Mouse (Mus musculus) CD4-positive helper T cell, adult 2 months (primary cell): ENCODE results near the gene Hs3st6.

Source experiments
- DNase-seq: peaks from one replicate; pipeline ENCODE4 v3.0.0-alpha.2; 2012; ENCODE audit warnings: low read depth, missing footprints, low spot score

Hs3st6 gene

GRCm38 (mm10) chr17:24728184-24728583 is 24.6 kb upstream of the Hs3st6 start:
- no peak for DNase-seq

GRCm38 (mm10) chr17:24729067-24729466 is 23.7 kb upstream of the Hs3st6 start:
- no peak for DNase-seq

DNA sequence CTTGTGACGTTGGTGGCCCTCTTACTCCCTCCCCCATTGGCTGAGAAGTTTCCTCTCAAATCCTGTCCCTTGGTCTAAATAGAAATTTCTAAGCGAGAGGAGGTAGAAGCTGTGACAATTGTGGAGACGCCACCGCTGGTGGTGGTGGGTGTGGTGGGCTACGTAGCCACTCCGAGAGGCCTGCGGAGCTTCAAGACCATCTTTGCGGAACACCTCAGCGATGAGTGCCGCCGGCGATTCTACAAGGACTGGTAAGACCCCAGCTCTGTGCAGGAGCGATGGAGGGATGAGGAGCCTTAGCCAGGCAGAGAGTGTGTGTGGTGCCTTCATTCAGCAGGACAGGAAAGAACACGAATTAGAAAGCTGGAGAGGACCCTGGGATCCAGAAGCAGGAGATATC is 22.0 kb upstream of the Hs3st6 start:
- no peak for DNase-seq

- no peak for DNase-seq
Observed at GRCm38 (mm10) chr17:24732233-24732935, 20.4 kb upstream of the Hs3st6 start.

DNA sequence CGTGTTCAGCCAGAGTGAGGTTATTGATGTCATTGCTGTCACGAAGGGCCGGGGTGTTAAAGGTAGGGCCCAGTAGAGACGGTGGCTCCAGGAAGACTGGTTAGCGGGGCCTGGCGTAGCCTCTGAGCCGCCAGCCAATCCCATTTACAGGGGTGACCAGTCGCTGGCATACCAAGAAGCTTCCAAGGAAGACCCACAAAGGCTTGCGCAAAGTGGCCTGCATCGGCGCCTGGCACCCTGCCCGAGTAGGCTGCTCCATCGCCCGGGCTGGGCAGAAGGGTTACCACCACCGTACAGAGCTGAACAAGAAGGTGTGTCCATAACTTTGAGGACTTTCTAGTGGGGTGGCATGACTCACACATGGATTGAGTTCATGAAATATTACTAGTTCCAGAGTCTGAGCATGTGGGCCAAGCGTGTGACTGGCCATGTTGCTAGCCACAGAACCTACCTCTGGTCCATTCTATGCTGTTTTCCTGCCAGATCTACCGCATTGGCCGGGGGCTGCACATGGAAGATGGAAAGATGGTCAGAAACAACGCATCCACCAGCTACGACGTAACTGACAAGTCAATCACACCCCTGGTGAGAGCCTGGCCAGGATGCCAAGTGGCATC is 19.2 kb upstream of the Hs3st6 start:
- DNase-seq = no peak

GRCm38 (mm10) chr17:24734513-24734912 is 18.3 kb upstream of the Hs3st6 start:
- DNase-seq = no peak

DNA sequence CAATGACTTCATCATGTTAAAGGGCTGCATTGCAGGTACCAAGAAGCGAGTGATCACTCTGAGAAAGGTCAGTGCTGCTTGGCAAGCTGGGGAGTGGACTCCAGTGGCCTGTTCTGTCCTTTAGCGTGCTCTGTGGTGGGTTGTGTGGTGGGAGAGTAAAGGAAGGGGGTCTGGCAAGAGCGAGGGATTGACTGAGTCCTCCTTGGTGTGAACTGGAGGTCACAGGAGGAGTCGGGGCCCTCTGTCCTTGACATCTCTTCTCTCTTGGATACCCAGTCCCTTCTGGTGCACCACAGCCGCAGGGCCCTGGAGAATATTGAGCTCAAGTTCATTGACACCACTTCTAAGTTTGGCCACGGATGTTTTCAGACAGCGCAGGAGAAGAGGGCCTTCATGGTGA is 17.3 kb upstream of the Hs3st6 start:
- no peak for DNase-seq

DNA sequence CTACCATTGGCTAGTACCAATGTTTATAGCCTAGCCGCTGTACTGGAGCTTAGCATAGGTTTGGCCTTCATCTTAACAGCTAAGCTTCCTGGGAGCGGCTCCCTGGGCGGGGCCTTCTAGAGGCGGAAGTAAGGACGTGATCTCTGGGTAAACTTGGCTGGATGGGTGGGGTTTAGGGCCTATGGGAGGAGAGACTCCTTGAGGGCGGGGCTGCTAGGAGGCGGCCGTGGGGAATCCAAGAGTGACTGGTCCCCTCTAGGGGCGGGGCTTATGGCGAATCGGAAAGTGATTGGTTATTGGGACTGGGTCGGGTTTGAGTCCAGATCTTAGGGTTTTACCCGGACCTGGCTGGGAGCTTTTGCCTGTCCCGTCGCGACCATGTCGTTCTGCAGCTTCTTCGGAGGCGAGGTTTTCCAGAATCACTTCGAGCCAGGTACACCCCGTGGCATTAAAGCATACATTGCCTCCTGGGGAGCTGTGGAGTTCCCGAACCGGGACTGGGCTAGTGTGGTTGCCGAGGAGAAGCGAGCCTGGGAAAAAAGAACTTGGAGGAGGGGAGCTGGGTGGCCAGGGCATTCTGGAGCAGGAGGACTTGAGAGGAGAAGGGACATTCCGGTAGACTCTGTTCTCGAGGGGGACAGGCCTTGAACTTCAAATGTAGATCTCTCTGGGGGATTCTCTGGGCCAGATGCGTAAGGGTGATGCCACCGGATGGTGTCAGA is 16.3 kb upstream of the Hs3st6 start, which contains the start of gene Msrb1:
TSS of gene Msrb1 (plus strand) at position 313 of the 722 bp plus-strand sequence.
- peak; percentile 96 for DNase-seq

DNA sequence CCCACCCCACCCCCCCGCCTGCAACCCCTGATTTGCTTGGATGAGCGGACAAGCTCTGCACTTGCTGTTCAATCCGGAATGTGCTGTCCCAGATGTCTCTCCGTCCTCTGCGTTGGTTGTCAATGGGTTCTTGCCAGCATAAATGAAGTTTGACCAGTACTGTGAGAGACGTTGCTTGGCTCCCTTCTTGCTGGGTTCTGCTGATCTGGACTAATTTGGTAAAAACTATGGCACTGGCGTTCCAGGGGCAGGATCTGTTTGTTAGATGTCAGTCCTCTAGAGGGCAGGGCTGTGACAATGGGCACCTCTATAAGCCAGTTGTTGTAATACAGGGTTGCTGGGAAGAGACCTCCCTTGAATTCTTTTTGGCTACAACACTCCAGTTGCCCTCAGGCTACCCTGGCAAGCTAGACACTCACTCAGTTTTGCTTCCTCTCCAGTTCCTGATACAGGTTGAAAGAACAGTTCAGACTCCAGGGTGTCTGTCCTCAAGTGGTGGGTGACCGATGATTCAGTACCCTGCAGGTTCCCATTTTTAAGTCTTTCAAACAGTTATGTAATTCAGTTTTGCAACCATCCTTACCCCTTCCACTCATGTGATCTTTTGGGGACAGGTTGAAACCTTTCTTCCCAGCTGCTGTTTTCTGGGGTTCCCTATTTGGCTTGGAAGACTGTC is 15.5 kb upstream of the Hs3st6 start:
- DNase-seq = no peak

DNA sequence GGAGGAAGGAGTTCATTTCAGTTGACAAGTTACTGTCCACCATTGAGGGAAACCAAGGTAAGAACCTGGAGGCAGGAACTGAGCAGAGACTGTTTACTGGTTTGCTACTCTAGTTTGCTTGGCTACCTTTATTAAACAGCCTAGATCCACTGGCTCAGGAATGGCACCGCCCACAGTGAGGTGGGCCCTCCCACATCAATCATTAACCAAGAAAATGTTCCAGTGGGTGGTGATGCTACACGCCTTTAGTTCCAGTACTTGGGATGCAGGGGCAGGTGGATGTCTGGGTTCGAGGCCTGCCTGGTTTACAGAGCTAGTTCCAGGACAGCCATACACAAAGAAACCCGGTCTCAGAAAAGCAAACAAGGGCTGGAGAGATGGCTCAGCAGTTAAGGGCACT is 14.6 kb upstream of the Hs3st6 start:
- no peak for DNase-seq

GRCm38 (mm10) chr17:24739926-24740325 is 12.9 kb upstream of the Hs3st6 start:
- no peak for DNase-seq

- no peak for DNase-seq
Observed at GRCm38 (mm10) chr17:24742307-24742706, 10.5 kb upstream of the Hs3st6 start.

DNA sequence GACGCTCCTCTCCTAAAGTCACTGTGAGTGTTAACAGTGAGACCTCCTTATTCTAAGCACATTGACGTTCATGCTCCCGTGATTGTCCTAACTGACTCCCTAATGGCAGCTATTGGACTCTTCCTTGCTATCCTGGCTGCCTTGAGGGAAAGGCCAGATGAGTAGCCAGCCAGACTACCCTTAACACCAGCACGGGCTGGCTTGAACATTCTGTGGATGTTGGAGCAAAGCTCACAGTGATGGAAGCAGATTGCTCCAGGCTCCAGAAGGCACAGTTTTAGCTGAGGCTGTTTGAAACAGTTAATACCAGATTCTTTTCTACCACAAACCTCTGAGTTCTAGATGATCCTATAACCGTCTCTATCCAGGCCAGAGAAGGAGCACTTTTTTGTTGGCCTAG is 8.9 kb upstream of the Hs3st6 start:
- DNase-seq = no peak

GRCm38 (mm10) chr17:24744381-24744780 is 8.4 kb upstream of the Hs3st6 start:
- DNase-seq = no peak

DNA sequence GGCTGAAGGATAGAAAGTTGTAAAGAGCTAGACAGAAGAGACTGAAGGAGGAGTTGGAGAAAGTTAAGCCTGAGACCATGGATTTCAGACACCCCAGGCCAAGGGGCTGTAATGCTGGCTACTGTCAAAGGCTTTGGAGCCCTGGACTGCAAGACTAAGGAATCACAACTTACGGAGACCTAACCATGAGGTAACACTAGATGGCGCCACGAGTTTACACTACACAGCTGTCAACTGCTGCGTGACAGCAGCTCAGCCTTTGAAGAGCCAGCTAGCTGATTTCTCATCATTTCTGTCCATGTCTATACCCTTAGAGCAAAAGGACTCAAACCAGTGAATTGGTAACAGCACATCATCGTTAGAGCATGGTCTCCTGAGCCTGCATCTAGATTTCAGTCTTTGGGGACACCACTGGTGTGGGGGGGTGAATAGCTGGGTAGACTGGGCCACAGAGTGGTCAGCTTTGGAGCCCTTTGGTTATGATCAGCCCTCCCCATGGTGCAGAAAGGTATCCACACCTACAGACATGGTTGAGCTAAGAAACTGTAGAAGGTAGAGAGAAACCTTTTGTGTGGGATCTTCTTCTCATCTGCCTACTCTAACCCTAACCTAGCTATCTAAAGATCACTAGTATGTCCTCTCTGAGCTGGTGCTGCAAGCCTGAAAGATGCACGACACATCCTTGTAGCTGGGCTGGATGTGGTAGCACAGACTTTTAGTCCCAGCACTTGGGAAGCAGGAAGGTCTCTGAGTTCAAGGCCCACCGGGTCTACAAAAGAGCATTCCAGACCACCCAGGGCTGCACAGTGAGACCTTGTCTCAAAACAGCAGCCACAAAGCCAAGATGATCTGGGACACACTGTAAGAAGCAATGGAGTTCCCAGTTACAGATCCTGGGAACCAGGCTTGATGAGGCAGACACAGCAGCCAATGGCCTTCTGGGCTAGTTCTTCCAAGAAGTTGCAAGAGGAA is 7.0 kb upstream of the Hs3st6 start:
- DNase-seq = peak; percentile 85

GRCm38 (mm10) chr17:24746986-24747385 is 5.8 kb upstream of the Hs3st6 start:
- DNase-seq = no peak

DNA sequence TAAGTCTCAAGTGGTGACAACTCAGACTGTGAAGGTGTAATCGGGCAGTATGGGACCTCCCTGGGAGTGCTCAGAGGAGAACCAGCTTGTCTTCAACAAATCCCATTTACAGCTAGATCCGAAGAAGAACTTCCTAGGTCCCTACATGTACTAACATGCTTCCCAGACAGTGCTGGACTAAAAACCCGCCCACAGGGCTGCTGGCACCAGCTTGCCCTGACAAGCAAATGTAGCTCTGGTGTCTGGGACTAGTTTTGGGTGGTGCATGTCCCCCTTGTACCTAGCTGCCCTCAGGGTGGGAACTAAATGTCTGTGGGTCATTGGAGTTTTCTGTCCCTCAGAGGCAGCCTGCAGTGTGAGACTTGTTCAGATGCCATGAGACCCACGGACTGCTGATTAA is 1.3 kb upstream of the Hs3st6 start:
- DNase-seq = no peak

DNA sequence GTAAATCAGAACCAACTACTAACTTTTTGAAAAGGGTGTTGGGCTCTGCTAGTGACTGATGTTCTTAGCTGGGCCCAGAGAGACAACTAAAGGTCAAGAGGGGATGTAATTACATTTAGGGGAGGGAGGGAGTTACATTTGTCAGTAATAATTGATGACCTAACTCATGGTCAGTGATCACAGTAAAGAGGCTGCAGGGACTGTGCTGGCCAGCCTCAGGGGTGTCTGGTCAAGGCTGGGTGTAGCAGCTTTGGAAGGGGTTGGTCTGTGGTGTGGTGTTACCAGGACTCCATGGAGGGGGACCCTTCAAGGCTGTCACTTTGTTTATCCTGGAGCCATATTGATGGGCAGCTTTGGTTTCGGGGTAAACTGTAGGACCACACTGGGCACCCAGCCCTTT is 4.6 kb downstream of the Hs3st6 start:
- no peak for DNase-seq

GRCm38 (mm10) chr17:24761121-24761520 is 8.3 kb downstream of the Hs3st6 start:
- DNase-seq = no peak

DNA sequence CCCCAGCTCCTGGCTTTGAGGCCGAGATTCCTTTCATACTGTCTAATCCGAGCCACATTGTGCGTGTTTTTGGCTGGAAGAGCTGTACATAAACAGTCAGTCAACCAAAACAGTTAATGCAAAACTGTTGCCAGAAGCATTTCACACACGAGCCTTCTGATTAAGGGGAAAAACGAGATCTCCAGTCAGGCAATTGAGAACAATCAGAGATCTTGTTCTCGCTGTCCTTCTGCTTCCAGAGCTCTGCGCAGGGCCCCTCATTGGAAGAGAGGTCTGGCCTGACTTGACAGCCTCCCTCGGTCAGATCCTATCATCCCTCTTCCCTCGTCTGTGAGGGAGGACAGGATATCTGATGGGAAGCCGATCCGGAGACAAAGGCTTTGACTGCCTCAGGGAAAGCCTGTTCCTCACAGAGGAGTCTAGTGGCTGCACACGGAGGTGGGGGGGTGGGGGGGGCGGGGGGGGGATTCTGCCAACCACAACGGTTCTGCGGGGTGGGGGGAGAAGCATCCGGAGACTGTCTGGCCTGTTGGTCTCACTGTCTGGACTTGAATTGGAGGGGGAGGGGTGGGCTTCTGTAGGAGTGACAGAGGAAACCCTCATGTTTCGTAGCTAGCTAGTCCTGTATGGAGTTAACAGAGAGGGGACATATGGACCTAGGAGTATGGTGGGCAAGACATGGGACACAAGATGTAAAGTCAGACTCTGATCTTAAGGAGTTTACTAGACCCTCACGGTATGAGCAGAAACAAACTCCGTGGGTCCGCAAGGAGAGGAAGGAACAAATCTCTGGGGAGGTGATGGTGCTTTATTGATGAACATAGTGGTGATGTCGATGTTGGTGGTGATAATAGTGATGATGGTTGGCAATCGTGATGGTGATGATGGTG is 12.5 kb downstream of the Hs3st6 start:
- no peak for DNase-seq
